Comparison of ENCODE assay signal across 8 mouse cellular contexts in the genomic region with DNA sequence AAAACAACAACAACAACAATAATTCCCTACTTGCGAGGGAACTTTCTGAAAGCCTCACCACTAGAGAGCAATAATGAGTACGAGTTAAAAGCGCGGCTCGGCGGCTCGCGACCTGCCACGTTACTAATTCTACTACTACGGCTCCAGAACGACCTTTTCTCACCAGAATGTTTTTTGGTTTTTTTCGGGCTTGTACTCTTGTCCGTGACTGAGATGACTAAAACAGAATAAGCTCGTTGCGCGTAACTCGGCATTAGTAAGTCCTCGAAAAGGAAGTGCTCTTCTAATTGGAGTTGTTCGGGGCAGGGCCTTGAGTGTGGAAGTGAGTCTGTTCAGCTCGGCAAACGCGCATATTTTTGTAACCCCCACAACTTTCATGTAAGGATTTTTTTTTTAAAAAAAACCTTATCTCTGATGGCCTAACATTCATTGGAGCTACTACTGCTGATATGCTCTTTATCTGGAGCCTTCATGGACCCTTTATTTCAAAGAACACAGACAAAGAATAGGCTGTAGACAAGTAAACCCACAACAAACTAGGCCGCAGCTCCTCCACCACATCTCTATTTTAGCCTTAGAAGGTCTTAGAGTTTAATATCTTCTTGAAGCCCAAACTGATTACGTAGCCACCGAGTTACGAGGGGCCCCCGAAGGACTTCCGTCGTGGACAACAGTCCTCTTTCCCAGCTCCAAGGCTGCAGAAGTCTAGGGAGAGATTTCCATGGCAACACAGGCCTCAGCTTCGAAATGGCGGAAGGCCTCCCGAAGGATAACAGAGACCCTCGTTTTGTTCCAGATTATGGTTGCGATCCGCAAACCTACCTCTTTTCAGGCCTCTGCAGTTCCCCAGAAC. TPM values are rescaled to one million over a fixed set of nuclear protein-coding genes. Genes with fewer than 3 reads are reported as not detected.
DNase-seq lines count a peak whose midpoint lies in the region; ATAC-seq and TF ChIP-seq lines count a peak whose summit lies in the region.

No protein-coding gene starts in this region.

- H3K27ac ChIP-seq in ES-E14 (ENCODE audit: insufficient read depth, low read depth, low read length, poor library complexity, severe bottlenecking) = peak overlapping the region; percentile 8; the same call in 1 of the 2 replicates
- peak overlapping the region; percentile 75 for H3K27ac ChIP-seq in forebrain, embryonic 12.5 days
- H3K27ac ChIP-seq in liver, postnatal 0 days (ENCODE audit: low read depth) = peak overlapping the region; percentile 88
- peak overlapping the region; percentile 73 for H3K27ac ChIP-seq in neural tube, embryonic 14.5 days (ENCODE audit: low read depth, low read length)

- DNase-seq in ES-E14 (ENCODE audit: low read depth, low spot score) = peak; percentile 55
- peak; percentile 58 for DNase-seq in c-Kit-positive CD71-positive TER-119-negative erythroid progenitor cells, embryonic 14.5 days (ENCODE audit: low read depth)
- DNase-seq in heart, postnatal 25 days (ENCODE audit: low spot score) = peak; percentile 9
- peak; percentile 54 for DNase-seq in large intestine, adult 2 months (ENCODE audit: low read depth, low spot score)
- DNase-seq in liver, postnatal 0 days = peak; percentile 67
- DNase-seq in telencephalon, adult 2 months (ENCODE audit: low read depth, low spot score) = peak; percentile 49

- peak; percentile 35; the same call in 1 of the 2 replicates for TF ChIP-seq EP300 in liver, postnatal 0 days (IDR thresholded peaks at IDR 0.05; ENCODE audit: low read depth)

- peak overlapping the region; percentile 94 for H3K9ac ChIP-seq in ES-E14 (ENCODE audit: insufficient read depth, low read depth, low read length, poor library complexity, severe bottlenecking)
- H3K9ac ChIP-seq in forebrain, embryonic 12.5 days = peak overlapping the region; percentile 75
- peak overlapping the region; percentile 86 for H3K9ac ChIP-seq in liver, postnatal 0 days (replicated peaks)
- peak overlapping the region; percentile 76 for H3K9ac ChIP-seq in neural tube, embryonic 14.5 days (replicated peaks; ENCODE audit: low read depth, low read length)

- in situ Hi-C loops in ES-E14 (cut with MboI; ENCODE audit: low sequenced_read_pairs in 2 of 2, unreplicated experiment in 2 of 2) = no loop called here

- under 1% methylated on average over 35 of the region's 35 CpGs for WGBS in forebrain, embryonic 12.5 days
- WGBS in large intestine, adult 2 months = under 1% methylated on average over 35 of the region's 35 CpGs
- under 1% methylated on average over 35 of the region's 35 CpGs for WGBS in liver, postnatal 0 days (ENCODE audit: insufficient replicate concordance)
- under 1% methylated on average over 35 of the region's 35 CpGs for WGBS in neural tube, embryonic 14.5 days

- ATAC-seq in forebrain, embryonic 12.5 days (ENCODE audit: low FRiP score) = peak; percentile 63
- ATAC-seq in liver, postnatal 0 days = peak; percentile 35
- peak; percentile 69 for ATAC-seq in neural tube, embryonic 14.5 days (ENCODE audit: low read depth)

- no peaks in the 10 kb centered on the region for H3K9me3 ChIP-seq in ES-E14 (ENCODE audit: control insufficient read depth, insufficient read depth, low read depth, low read length)
- H3K9me3 ChIP-seq in forebrain, embryonic 12.5 days = no peaks in the 10 kb centered on the region
- H3K9me3 ChIP-seq in liver, postnatal 0 days (ENCODE audit: low read length) = no peaks in the 10 kb centered on the region
- H3K9me3 ChIP-seq in neural tube, embryonic 14.5 days (ENCODE audit: control insufficient read depth, low read length) = no peaks in the 10 kb centered on the region

- intact Hi-C loops in heart, postnatal 25 days (cut with DNase I) = loop anchor here (2.0 to 10.0 kb wide), 4 partner anchors 47 to 121 kb away; a partner anchor contains a TSS

- peak overlapping the region; percentile 93 to 98 for H3K4me3 ChIP-seq in ES-E14 (ENCODE audit: insufficient read depth in 1 of 2, low read depth in 1 of 2, low read length in 2 of 2, poor library complexity in 1 of 2, severe bottlenecking in 1 of 2)
- H3K4me3 ChIP-seq in forebrain, embryonic 12.5 days (replicated peaks) = peak overlapping the region; percentile 78
- peak overlapping the region; percentile 72 for H3K4me3 ChIP-seq in liver, postnatal 0 days (ENCODE audit: low read depth, low read length)
- peak overlapping the region; percentile 50 for H3K4me3 ChIP-seq in neural tube, embryonic 14.5 days (ENCODE audit: low read depth, low read length)

- TF ChIP-seq CTCF in liver, postnatal 0 days (IDR thresholded peaks at IDR 0.05; ENCODE audit: low read depth) = peak; percentile 76

- H3K4me2 ChIP-seq in forebrain, embryonic 12.5 days = peak overlapping the region; percentile 51
- peak overlapping the region; percentile 72 for H3K4me2 ChIP-seq in liver, postnatal 0 days (ENCODE audit: low read depth, low read length)
- H3K4me2 ChIP-seq in neural tube, embryonic 14.5 days (ENCODE audit: low read depth, low read length) = peak overlapping the region; percentile 50

- peaks cover 21% of the 10 kb centered on the region for H3K36me3 ChIP-seq in ES-E14 (ENCODE audit: control insufficient read depth, insufficient read depth, low read length, poor library complexity, severe bottlenecking)
- peaks cover 17% of the 10 kb centered on the region for H3K36me3 ChIP-seq in forebrain, embryonic 12.5 days (replicated peaks)
- H3K36me3 ChIP-seq in liver, postnatal 0 days (replicated peaks; ENCODE audit: insufficient read depth, low read length) = peaks cover 15% of the 10 kb centered on the region
- H3K36me3 ChIP-seq in neural tube, embryonic 14.5 days (ENCODE audit: control insufficient read depth, insufficient read depth, low read length) = peaks cover 9% of the 10 kb centered on the region

- peaks cover 5 to 10% of the 10 kb centered on the region in 2 experiments; a peak in 3 of 4 replicates for H3K4me1 ChIP-seq in ES-E14 (ENCODE audit: control insufficient read depth in 2 of 2, insufficient read depth in 2 of 2, low read length in 2 of 2, poor library complexity in 1 of 2)
- H3K4me1 ChIP-seq in forebrain, embryonic 12.5 days = peaks cover 34% of the 10 kb centered on the region
- peaks cover 9% of the 10 kb centered on the region for H3K4me1 ChIP-seq in liver, postnatal 0 days (ENCODE audit: insufficient read depth)
- peaks cover 18% of the 10 kb centered on the region; the same call in 1 of the 2 replicates for H3K4me1 ChIP-seq in neural tube, embryonic 14.5 days (ENCODE audit: control insufficient read depth, insufficient read depth, low read length)

- H3K27me3 ChIP-seq in forebrain, embryonic 12.5 days = no peaks in the 10 kb centered on the region
- H3K27me3 ChIP-seq in liver, postnatal 0 days (ENCODE audit: insufficient read depth, low read length) = no peaks in the 10 kb centered on the region
- H3K27me3 ChIP-seq in neural tube, embryonic 14.5 days (ENCODE audit: control insufficient read depth, insufficient read depth, low read length) = no peaks in the 10 kb centered on the region

TF ChIP-seq in ES-E14, 5 proteins besides CTCF, POLR2A, EP300 and RAD21:
- no peak for TF ChIP-seq MAFK (IDR thresholded peaks at IDR 0.05; ENCODE audit: insufficient read depth, low read depth, low read length)
- TF ChIP-seq ZC3H11A (IDR thresholded peaks at IDR 0.05; ENCODE audit: borderline replicate concordance, low read depth, low read length) = no peak
- TF ChIP-seq ZNF384 (IDR thresholded peaks at IDR 0.05; ENCODE audit: low read depth, low read length) = no peak
- no peak for TF ChIP-seq CHD2 (IDR thresholded peaks at IDR 0.05; ENCODE audit: low read depth, low read length)
- no peak for TF ChIP-seq HCFC1 (IDR thresholded peaks at IDR 0.05; ENCODE audit: borderline replicate concordance, insufficient read depth, low read length)

RNA-seq across cellular contexts. Expression of a gene that starts 0.5 kb away (rescaled TPM):
- 39.0 and 69.1 TPM in 2 replicates for total RNA-seq in ES-E14 (2012; rRNA removed)
- polyA plus RNA-seq in forebrain, embryonic 12.5 days (2016; fragmentation: Nextera tagmentation; extraction: Ambion mirVana) = 173 and 178 TPM in 2 replicates
- total RNA-seq in heart, postnatal 25 days (2021) = 10 to 100 TPM; 42.9 to 45.1 TPM
- polyA plus RNA-seq in large intestine, adult 2 months (2012; rRNA removed) = 25.2 and 28.3 TPM in 2 replicates
- polyA plus RNA-seq in liver, postnatal 0 days (2015; fragmentation: Nextera tagmentation; extraction: Ambion mirVana) = 45.5 and 50.7 TPM in 2 replicates
- polyA plus RNA-seq in neural tube, embryonic 14.5 days (2014; fragmentation: Nextera tagmentation; extraction: Ambion mirVana) = 77.1 and 85.8 TPM in 2 replicates

RNA-seq across cellular contexts. Expression of a gene that starts 0.6 kb away (rescaled TPM):
- 27.6 and 32.6 TPM in 2 replicates for total RNA-seq in ES-E14 (2012; rRNA removed)
- polyA plus RNA-seq in forebrain, embryonic 12.5 days (2016; fragmentation: Nextera tagmentation; extraction: Ambion mirVana) = 25.8 and 27.8 TPM in 2 replicates
- 1 to 10 TPM; 9.5 to 9.6 TPM for total RNA-seq in heart, postnatal 25 days (2021)
- 10.4 and 11.3 TPM in 2 replicates for polyA plus RNA-seq in large intestine, adult 2 months (2012; rRNA removed)
- polyA plus RNA-seq in liver, postnatal 0 days (2015; fragmentation: Nextera tagmentation; extraction: Ambion mirVana) = 5.5 and 6.2 TPM in 2 replicates
- polyA plus RNA-seq in neural tube, embryonic 14.5 days (2014; fragmentation: Nextera tagmentation; extraction: Ambion mirVana) = 15.3 and 18.4 TPM in 2 replicates

RNA-seq across cellular contexts. Expression of a gene that starts 27.1 kb away (rescaled TPM):
- 0.89 TPM in 1 of 2 replicates, not detected in the other for total RNA-seq in ES-E14 (2012; rRNA removed)
- not detected in 2 replicates for polyA plus RNA-seq in forebrain, embryonic 12.5 days (2016; fragmentation: Nextera tagmentation; extraction: Ambion mirVana)
- not detected for total RNA-seq in heart, postnatal 25 days (2021)
- polyA plus RNA-seq in large intestine, adult 2 months (2012; rRNA removed) = 0.89 and 2.1 TPM in 2 replicates
- polyA plus RNA-seq in liver, postnatal 0 days (2015; fragmentation: Nextera tagmentation; extraction: Ambion mirVana) = not detected in 2 replicates
- polyA plus RNA-seq in neural tube, embryonic 14.5 days (2014; fragmentation: Nextera tagmentation; extraction: Ambion mirVana) = 0.19 TPM in 1 of 2 replicates, not detected in the other

RNA-seq across cellular contexts. Expression of a gene that starts 47.4 kb away (rescaled TPM):
- total RNA-seq in ES-E14 (2012; rRNA removed) = 27.9 and 30.7 TPM in 2 replicates
- polyA plus RNA-seq in forebrain, embryonic 12.5 days (2016; fragmentation: Nextera tagmentation; extraction: Ambion mirVana) = 48.7 and 49.0 TPM in 2 replicates
- total RNA-seq in heart, postnatal 25 days (2021) = 10 to 100 TPM; 22.0 to 22.8 TPM
- 68.2 and 69.2 TPM in 2 replicates for polyA plus RNA-seq in large intestine, adult 2 months (2012; rRNA removed)
- polyA plus RNA-seq in liver, postnatal 0 days (2015; fragmentation: Nextera tagmentation; extraction: Ambion mirVana) = 50.9 and 54.3 TPM in 2 replicates
- 26.3 and 32.1 TPM in 2 replicates for polyA plus RNA-seq in neural tube, embryonic 14.5 days (2014; fragmentation: Nextera tagmentation; extraction: Ambion mirVana)

RNA-seq across cellular contexts. Expression of a gene that starts 47.6 kb away (rescaled TPM):
- 20.3 and 20.7 TPM in 2 replicates for total RNA-seq in ES-E14 (2012; rRNA removed)
- 23.7 and 24.0 TPM in 2 replicates for polyA plus RNA-seq in forebrain, embryonic 12.5 days (2016; fragmentation: Nextera tagmentation; extraction: Ambion mirVana)
- total RNA-seq in heart, postnatal 25 days (2021) = 10 to 100 TPM; 17.9 to 18.7 TPM
- 16.7 and 24.6 TPM in 2 replicates for polyA plus RNA-seq in large intestine, adult 2 months (2012; rRNA removed)
- 11.7 and 13.3 TPM in 2 replicates for polyA plus RNA-seq in liver, postnatal 0 days (2015; fragmentation: Nextera tagmentation; extraction: Ambion mirVana)
- 24.1 and 26.7 TPM in 2 replicates for polyA plus RNA-seq in neural tube, embryonic 14.5 days (2014; fragmentation: Nextera tagmentation; extraction: Ambion mirVana)

Comparison
In these comparisons a context has a peak if more than half of its experiments do, and no peak if none do; other contexts are left out.
1. Peak in every context shown above with its lines: DNase-seq, ATAC-seq, H3K4me3 ChIP-seq and H3K27ac ChIP-seq.
2. DNase-seq: peak in every context shown above with its lines; median percentile 67 in liver, postnatal 0 days; 58 in c-Kit-positive CD71-positive TER-119-negative erythroid progenitor cells, embryonic 14.5 days; 55 in ES-E14; 54 in large intestine, adult 2 months; 49 in telencephalon, adult 2 months; 9 in heart, postnatal 25 days.
3. H3K27ac ChIP-seq: peak in every context shown above with its lines; median percentile 88 in liver, postnatal 0 days; 75 in forebrain, embryonic 12.5 days; 73 in neural tube, embryonic 14.5 days; 8 in ES-E14.